Mouse (Mus musculus) myocyte (in vitro differentiated cells): Measurements from ENCODE around the gene Cfap74. TPM values are rescaled to one million over a fixed set of nuclear protein-coding genes. Genes with fewer than 3 reads are reported as not detected.

Experiments used
- H3K27me3 ChIP-seq: one replicate; pipeline ENCODE4 v1.6.1; 2011; ENCODE audit not compliant: control insufficient read depth, insufficient read depth, insufficient read length
- H3K36me3 ChIP-seq: one replicate; pipeline ENCODE4 v1.6.1; 2011; ENCODE audit not compliant: control insufficient read depth, insufficient read depth
- H3K4me2 ChIP-seq: one replicate; pipeline ENCODE4 v1.6.1; 2011; ENCODE audit warnings: low read depth, control low read depth
- H3K4me3 ChIP-seq: one replicate; pipeline ENCODE4 v1.5.1; 2011; ENCODE audit warnings: mild to moderate bottlenecking, control low read depth, moderate library complexity
- H3K79me2 ChIP-seq: one replicate; pipeline ENCODE4 v1.6.1; 2011; ENCODE audit not compliant: control insufficient read depth, insufficient read depth
- H3ac ChIP-seq: one replicate; pipeline ENCODE4 v1.6.1; 2011; ENCODE audit not compliant: control insufficient read depth, insufficient read length
- CEBPB ChIP-seq: IDR thresholded peaks from 2 replicates; pipeline ENCODE4 v1.6.1; 2011; ENCODE audit warnings: mild to moderate bottlenecking, moderate library complexity; ENCODE audit not compliant: poor library complexity, insufficient read depth, severe bottlenecking
- E2F4 ChIP-seq: IDR thresholded peaks from one replicate; pipeline ENCODE4 v1.6.1; 2011; ENCODE audit warnings: mild to moderate bottlenecking, control low read depth, moderate library complexity; ENCODE audit not compliant: insufficient read depth
- MAX ChIP-seq: IDR thresholded peaks from one replicate; pipeline ENCODE4 v1.6.1; 2011; ENCODE audit warnings: low read depth, mild to moderate bottlenecking, control low read depth
- MYOD1 ChIP-seq, 3 experiments: IDR thresholded peaks; one replicate each; pipeline ENCODE4 v1.6.1; 2011; ENCODE audit warnings: control low read depth in 2 of 3, low read depth in 2 of 3, mild to moderate bottlenecking in 2 of 3, moderate library complexity in 1 of 3; ENCODE audit not compliant: insufficient read length in 2 of 3, control insufficient read depth in 1 of 3
- MYOG ChIP-seq, 3 experiments: IDR thresholded peaks; one replicate each; pipeline ENCODE4 v1.6.1; 2011; ENCODE audit warnings: control low read depth in 2 of 3, low read depth in 2 of 3, mild to moderate bottlenecking in 2 of 3; ENCODE audit not compliant: insufficient read length in 2 of 3, control insufficient read depth in 1 of 3, insufficient read depth in 1 of 3
- POLR2A ChIP-seq: IDR thresholded peaks from one replicate; pipeline ENCODE4 v1.6.1; 2011; ENCODE audit warnings: low read depth, mild to moderate bottlenecking, control low read depth, moderate library complexity; ENCODE audit not compliant: insufficient read length
- POLR2AphosphoS2 ChIP-seq: IDR thresholded peaks from one replicate; pipeline ENCODE4 v1.6.1; 2011; ENCODE audit warnings: low read depth, control low read depth; ENCODE audit not compliant: insufficient read length
- REST ChIP-seq: IDR thresholded peaks from one replicate; pipeline ENCODE4 v1.6.1; 2011; ENCODE audit warnings: mild to moderate bottlenecking, control low read depth, moderate library complexity; ENCODE audit not compliant: insufficient read depth, insufficient read length
- SRF ChIP-seq: IDR thresholded peaks from one replicate; pipeline ENCODE4 v1.6.1; 2011; ENCODE audit warnings: low read depth; ENCODE audit not compliant: control insufficient read depth, insufficient read length
- TCF12 ChIP-seq: IDR thresholded peaks from one replicate; pipeline ENCODE4 v1.6.1; 2011; ENCODE audit warnings: mild to moderate bottlenecking, control low read depth; ENCODE audit not compliant: poor library complexity, insufficient read depth, severe bottlenecking
- TCF3 ChIP-seq: IDR thresholded peaks from one replicate; pipeline ENCODE4 v1.6.1; 2011; ENCODE audit warnings: low read depth, control low read depth; ENCODE audit not compliant: insufficient read length
- USF1 ChIP-seq: IDR thresholded peaks from one replicate; pipeline ENCODE4 v1.6.1; 2011; ENCODE audit warnings: low read depth, mild to moderate bottlenecking, control low read depth, moderate library complexity
- polyA plus RNA-seq: library from polyadenylated mRNA; unstranded; fragments of >200 nt; fragmentation: generic; extraction: Trizol; gene quantifications from one replicate; pipeline ENCODE4 v1.2.1, GENCODE M21; 2012; ENCODE audit warnings: missing spikeins

Cfap74 gene
- polyA plus RNA-seq, 1 experiment: 0.22 TPM

DNA sequence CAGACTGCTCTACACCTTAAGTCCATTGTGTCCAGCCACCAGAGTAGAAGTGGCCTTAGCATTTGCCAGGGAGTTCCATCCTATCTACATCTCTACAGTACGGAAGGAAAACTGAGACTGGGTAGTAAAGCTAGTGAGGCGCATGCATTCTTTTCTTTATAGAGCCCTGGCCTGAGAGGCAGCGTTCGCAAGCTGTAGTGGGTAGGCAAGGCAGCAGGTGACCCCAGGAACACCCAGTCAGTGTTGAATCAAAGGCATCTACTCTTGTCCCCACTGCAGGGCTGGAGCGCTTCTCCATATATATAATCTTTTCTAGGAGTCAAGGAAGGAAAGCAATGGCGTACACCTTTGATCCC, 73.1 kb downstream of the Cfap74 start:
- Histone ChIP-seq H3K79me2 (no peaks in the 10 kb centered on the region), H3K4me3 (peak overlapping the region; percentile 7), H3ac (no peak overlapping the region), H3K4me2 (peak overlapping the region; percentile 41), H3K36me3 (no peaks in the 10 kb centered on the region), H3K27me3 (peaks cover 11% of the 10 kb centered on the region)
- TF ChIP-seq MYOD1 (IDR thresholded peaks at IDR 0.05; ENCODE audit: control insufficient read depth in 1 of 3, insufficient read length in 2 of 3, low read depth in 2 of 3): no peak

DNA sequence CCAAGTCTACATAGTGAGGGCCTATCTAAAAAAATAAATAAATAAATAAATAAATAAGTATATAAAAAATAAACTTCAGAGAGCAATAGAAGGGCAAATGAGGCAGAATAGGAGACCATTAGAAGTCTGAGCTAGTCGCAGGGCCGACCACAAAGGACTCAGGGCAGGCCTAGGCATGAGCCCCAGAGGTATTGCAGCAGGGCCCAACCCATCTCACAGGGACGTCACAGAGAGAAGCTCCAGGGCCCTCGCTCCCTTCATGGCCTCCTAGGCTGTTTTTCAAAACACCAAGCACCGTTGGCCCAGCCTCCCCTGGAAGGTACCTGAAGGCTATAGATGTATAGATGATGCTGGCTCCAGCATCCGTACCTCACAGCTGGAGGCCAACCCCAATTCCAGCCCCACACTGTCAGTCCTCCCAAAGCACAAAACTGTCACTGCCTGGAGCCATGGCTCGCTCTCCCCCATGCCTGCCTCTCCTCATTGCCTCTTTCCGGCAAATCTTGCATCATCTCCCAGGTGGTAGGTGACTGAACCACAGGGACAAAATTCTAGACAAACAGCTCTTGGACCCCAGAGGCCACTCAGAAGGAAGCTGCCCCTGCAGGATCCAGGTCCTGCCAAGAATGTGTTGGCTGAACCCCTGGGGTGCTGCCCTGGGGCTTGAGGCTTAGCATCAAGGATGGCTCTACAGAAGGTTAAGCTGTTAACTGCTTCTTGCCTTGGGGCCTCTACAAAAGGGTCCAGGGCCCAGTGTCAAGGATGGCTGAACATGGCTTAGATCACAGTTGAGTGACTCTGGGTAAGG, 73.9 kb downstream of the Cfap74 start:
- H3K4me3 ChIP-seq: no peak overlapping the region
- peaks cover 2% of the 10 kb centered on the region for H3K27me3 ChIP-seq
- no peaks in the 10 kb centered on the region for H3K79me2 ChIP-seq
- no peaks in the 10 kb centered on the region for H3K36me3 ChIP-seq
- TF ChIP-seq MYOG (IDR thresholded peaks at IDR 0.05; ENCODE audit: control insufficient read depth in 1 of 3, insufficient read depth in 1 of 3, insufficient read length in 2 of 3, low read depth in 2 of 3): no peak
- peak; percentile 79 for TF ChIP-seq CEBPB
- no peak overlapping the region for H3ac ChIP-seq
- no peak overlapping the region for H3K4me2 ChIP-seq

DNA sequence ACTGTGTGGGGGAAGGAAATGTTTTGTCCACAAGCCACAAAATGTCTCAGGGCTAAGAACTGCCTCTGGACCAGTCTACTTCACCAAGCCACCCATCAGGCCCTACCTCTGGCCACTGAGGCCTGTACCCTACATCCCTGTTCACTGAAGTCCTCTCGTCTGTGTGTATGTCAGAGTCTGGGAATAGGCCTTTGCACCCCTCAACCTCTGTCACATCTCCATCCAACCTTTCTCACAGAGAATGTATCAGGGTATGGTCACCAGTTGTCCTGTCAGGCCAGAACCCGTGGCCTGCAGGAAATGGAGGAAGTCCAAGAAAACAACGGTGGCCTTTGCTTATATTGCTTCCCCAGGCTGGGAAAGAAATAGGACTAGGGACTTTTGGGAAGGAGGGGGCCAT, 76.5 kb downstream of the Cfap74 start:
- Histone ChIP-seq H3K27me3 (no peaks in the 10 kb centered on the region), H3K36me3 (no peaks in the 10 kb centered on the region), H3K4me2 (no peak overlapping the region), H3K4me3 (no peak overlapping the region), H3ac (no peak overlapping the region), H3K79me2 (peaks cover 5% of the 10 kb centered on the region)
- no peak for TF ChIP-seq E2F4
- no peak for TF ChIP-seq SRF
- no peak for TF ChIP-seq MYOG (IDR thresholded peaks at IDR 0.05; ENCODE audit: control insufficient read depth in 1 of 3, insufficient read depth in 1 of 3, insufficient read length in 2 of 3, low read depth in 2 of 3)
- no peak for TF ChIP-seq POLR2A
- no peak for TF ChIP-seq MYOD1 (IDR thresholded peaks at IDR 0.05; ENCODE audit: control insufficient read depth in 1 of 3, insufficient read length in 2 of 3, low read depth in 2 of 3)
- no peak for TF ChIP-seq MAX
- TF ChIP-seq USF1: no peak
- TF ChIP-seq POLR2AphosphoS2: no peak
- no peak for TF ChIP-seq CEBPB
- no peak for TF ChIP-seq TCF3
- TF ChIP-seq TCF12: no peak
- no peak for TF ChIP-seq REST

DNA sequence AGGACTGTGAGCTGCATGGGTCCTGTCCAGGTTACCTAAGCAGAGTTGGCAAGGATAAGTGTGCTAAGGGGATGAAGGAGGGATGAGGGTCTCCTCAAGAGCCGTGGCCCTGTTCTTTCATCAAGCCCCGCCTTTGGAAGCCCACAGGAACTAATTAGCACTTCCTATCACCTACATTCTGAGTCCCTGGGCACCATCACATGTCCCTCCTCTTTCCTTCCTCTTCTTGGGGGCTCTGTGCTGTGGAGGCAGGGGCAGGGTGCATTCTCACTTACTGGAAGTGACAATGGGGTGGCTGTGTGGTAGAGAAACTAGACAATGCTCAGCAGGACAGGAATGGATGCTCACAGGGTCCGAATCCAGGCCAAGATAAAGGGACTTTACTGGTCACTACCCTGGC, 78.8 kb downstream of the Cfap74 start:
- Histone ChIP-seq H3K36me3 (no peaks in the 10 kb centered on the region), H3ac (no peak overlapping the region), H3K27me3 (no peaks in the 10 kb centered on the region), H3K79me2 (peaks cover 18% of the 10 kb centered on the region), H3K4me2 (no peak overlapping the region), H3K4me3 (no peak overlapping the region)
- TF ChIP-seq SRF: no peak
- no peak for TF ChIP-seq REST
- no peak for TF ChIP-seq POLR2AphosphoS2
- no peak for TF ChIP-seq MYOD1 (IDR thresholded peaks at IDR 0.05; ENCODE audit: control insufficient read depth in 1 of 3, insufficient read length in 2 of 3, low read depth in 2 of 3)

DNA sequence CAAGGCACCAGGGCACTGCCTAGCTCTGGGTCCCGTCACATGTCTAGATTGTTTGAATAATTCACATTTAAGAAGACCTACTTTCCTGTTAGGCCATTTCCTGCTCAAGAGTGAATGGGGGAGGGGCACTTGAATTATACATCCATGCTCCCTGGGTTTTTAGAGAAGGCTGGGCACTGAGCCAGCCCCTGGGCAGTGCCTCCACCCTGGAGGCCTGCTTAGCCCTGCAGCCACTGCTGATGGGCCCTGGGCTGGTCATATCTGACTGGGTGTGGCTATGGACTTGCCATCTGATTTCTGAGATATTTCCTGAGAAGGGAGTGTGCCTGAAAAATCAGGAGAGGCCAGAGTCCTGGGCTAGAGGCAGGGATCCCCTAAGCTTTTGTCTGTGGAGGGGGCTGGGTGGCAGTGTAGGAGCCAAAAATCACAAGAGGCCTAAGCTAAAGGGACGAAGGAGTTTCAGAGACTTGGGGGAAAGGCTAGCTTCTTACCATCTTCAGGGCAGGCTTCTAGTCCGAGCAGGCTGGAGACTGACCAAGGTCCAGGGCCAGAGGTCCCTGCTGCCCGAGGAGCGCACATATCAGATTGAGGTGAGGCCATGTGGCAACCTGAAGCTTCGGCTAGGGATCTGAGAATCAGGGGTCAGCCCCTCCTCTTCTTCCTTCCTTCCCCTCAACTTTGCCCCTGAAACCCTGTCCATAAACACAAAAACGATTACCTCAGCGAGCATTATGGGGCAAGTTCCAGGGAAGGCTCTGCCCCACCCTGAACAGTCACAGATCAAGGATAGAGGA, 79.4 kb downstream of the Cfap74 start:
- no peaks in the 10 kb centered on the region for H3K36me3 ChIP-seq
- no peak overlapping the region for H3ac ChIP-seq
- TF ChIP-seq CEBPB (no peak), POLR2A (peak; percentile 46)
- no peaks in the 10 kb centered on the region for H3K27me3 ChIP-seq
- H3K4me2 ChIP-seq: peak overlapping the region; percentile 65
- no peak overlapping the region for H3K4me3 ChIP-seq
- peaks cover 25% of the 10 kb centered on the region for H3K79me2 ChIP-seq
